Mouse (Mus musculus): Measurements from ENCODE around the gene Fbxo41. TPM values are rescaled to one million over a fixed set of nuclear protein-coding genes. Genes with fewer than 3 reads are reported as not detected.
A peak's percentile ranks its signal among the peaks of the same experiment; 100 is the strongest.
"Not testable (repeated sequence)": the region's sequence is repeated elsewhere in the genome, so short reads cannot be mapped to it uniquely, and the experiment has no call there.

Fbxo41 gene
- polyA plus RNA-seq, 1 experiment: not detected

GRCm38 (mm10) chr6:85450697-85451663, 51.8 kb downstream of the Fbxo41 start, which contains the start of gene Cct7:
Gene Cct7, plus strand, starts transcription at chr6:85451514.
- 1% methylated on average over 94 of the region's 96 CpGs for WGBS

DNA sequence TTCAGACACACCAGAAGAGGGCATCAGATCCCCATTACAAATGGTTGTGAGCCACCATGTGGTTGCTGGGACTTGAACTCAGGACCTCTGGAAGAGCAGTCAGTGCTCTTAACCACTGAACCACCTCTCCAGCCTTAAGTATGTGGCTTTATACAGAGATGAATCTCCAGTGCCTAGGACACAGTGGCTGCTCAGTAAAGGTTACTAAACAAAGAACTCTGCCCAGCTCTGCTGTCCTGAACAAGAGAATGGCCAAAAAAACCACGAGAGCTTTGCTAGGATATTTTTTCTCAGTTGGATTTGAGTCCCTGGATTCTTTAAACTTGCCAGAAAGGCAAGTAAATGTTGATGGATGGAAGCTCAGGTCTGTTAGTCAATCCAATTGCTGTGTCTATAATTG, 52.7 kb downstream of the Fbxo41 start:
- not testable (repeated sequence) for H3K4me3 ChIP-seq (replicated peaks; ENCODE audit: control insufficient read depth, low read depth, low read length); H3K27ac ChIP-seq (ENCODE audit: control insufficient read depth, insufficient read depth, low read depth, low read length, poor library complexity); H3K4me1 ChIP-seq (ENCODE audit: control insufficient read depth, insufficient read depth, low read length)
- 69% methylated on average over 1 of the region's 1 CpGs for WGBS

More at GRCm38 (mm10) chr6:85450697-85451663, 51.8 kb downstream of the Fbxo41 start, which contains the start of gene Cct7:
- peak; percentile 33; the same call in 1 of the 2 replicates for TF ChIP-seq CTCF (IDR thresholded peaks at IDR 0.05; ENCODE audit: control insufficient read depth, insufficient read depth, low read length)
- TF ChIP-seq POLR2A (IDR thresholded peaks at IDR 0.05; ENCODE audit: borderline replicate concordance, control insufficient read depth, low read depth, low read length): peak; percentile 71; the same call in 1 of the 2 replicates
- Histone ChIP-seq H3K27ac (ENCODE audit: control insufficient read depth, insufficient read depth, low read depth, low read length, poor library complexity) (peak within 1 kb of the TSS; percentile 90), H3K4me1 (ENCODE audit: control insufficient read depth, insufficient read depth, low read length) (no peaks in the 10 kb centered on the region; the same call in 1 of the 2 replicates), H3K4me3 (replicated peaks; ENCODE audit: control insufficient read depth, low read depth, low read length) (peak within 1 kb of the TSS; percentile 90)

DNA sequence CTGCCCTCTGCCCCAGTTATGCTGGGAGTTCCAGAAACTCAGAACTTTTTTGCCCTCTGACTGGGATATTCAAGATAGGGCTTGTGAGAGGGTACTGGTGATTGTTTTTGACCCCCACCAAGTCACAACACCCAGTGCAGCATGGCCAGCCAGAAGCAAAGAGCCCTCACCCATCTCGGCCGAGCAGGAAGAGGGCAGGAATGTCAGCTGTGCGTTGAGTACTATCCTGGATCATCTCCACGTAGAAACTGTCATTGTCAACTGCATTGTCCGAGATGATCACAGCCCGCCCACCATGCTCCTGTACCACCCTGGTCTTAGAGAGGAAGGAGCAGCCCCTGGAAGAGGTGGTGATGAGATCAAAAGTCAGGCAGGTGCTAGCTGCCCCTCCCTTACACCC, 55.4 kb downstream of the Fbxo41 start:
- 84% methylated on average over 6 of the region's 6 CpGs for WGBS
- no peak overlapping the region for H3K27ac ChIP-seq (ENCODE audit: control insufficient read depth, insufficient read depth, low read depth, low read length, poor library complexity)
- TF ChIP-seq CTCF (IDR thresholded peaks at IDR 0.05; ENCODE audit: control insufficient read depth, insufficient read depth, low read length): no peak
- no peak for TF ChIP-seq POLR2A (IDR thresholded peaks at IDR 0.05; ENCODE audit: borderline replicate concordance, control insufficient read depth, low read depth, low read length)

GRCm38 (mm10) chr6:85445286-85445685, 57.5 kb downstream of the Fbxo41 start:
- H3K4me3 ChIP-seq (replicated peaks; ENCODE audit: control insufficient read depth, low read depth, low read length): no peak overlapping the region
- 86% methylated on average over 5 of the region's 5 CpGs for WGBS
- TF ChIP-seq POLR2A (IDR thresholded peaks at IDR 0.05; ENCODE audit: borderline replicate concordance, control insufficient read depth, low read depth, low read length) (no peak), CTCF (IDR thresholded peaks at IDR 0.05; ENCODE audit: control insufficient read depth, insufficient read depth, low read length) (no peak)
- no peaks in the 10 kb centered on the region for H3K4me1 ChIP-seq (ENCODE audit: control insufficient read depth, insufficient read depth, low read length)
- H3K27ac ChIP-seq (ENCODE audit: control insufficient read depth, insufficient read depth, low read depth, low read length, poor library complexity): no peak overlapping the region

More for the DNA sequence above, 55.4 kb downstream of the Fbxo41 start:
- H3K4me1 ChIP-seq (ENCODE audit: control insufficient read depth, insufficient read depth, low read length): no peaks in the 10 kb centered on the region
- H3K4me3 ChIP-seq (replicated peaks; ENCODE audit: control insufficient read depth, low read depth, low read length): no peak overlapping the region

DNA sequence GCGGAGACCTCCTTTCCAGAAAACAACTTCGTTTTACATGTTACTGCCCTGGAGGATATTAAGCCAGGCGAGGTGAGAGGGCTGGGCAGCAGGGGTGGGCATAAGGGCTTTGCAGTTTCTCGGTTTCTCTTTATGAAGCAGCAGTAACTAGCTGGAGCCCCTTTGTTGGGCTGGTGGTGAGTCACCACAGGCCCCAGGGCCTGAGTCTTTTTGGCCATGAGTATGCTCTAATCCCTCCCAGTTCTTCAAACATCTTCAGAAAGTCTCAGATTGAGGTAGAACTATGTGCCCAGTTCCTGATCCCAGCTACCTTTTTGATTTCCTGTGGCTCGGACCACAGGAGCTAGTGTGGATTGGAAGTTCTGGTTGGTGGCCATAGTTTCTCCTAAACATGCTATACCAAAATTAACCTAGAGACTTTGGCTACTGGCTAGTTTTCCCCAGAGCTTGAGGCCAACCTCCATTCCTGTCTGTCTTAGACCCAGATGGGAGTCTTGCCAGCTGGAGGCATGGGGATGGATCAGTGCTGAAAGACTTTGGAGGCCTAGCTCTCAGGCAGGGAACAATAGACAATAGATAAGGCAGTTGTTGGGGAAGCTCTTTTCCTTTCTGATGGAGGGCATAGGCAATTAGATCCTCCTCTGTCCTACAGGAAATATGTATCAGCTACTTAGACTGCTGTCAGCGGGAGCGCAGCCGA, 58.4 kb downstream of the Fbxo41 start:
- H3K4me1 ChIP-seq (ENCODE audit: control insufficient read depth, insufficient read depth, low read length): no peaks in the 10 kb centered on the region
- TF ChIP-seq CTCF (IDR thresholded peaks at IDR 0.05; ENCODE audit: control insufficient read depth, insufficient read depth, low read length): no peak
- TF ChIP-seq POLR2A (IDR thresholded peaks at IDR 0.05; ENCODE audit: borderline replicate concordance, control insufficient read depth, low read depth, low read length): no peak
- no peak overlapping the region for H3K4me3 ChIP-seq (replicated peaks; ENCODE audit: control insufficient read depth, low read depth, low read length)
- WGBS: 91% methylated on average over 8 of the region's 8 CpGs
- H3K27ac ChIP-seq (ENCODE audit: control insufficient read depth, insufficient read depth, low read depth, low read length, poor library complexity): no peak overlapping the region

DNA sequence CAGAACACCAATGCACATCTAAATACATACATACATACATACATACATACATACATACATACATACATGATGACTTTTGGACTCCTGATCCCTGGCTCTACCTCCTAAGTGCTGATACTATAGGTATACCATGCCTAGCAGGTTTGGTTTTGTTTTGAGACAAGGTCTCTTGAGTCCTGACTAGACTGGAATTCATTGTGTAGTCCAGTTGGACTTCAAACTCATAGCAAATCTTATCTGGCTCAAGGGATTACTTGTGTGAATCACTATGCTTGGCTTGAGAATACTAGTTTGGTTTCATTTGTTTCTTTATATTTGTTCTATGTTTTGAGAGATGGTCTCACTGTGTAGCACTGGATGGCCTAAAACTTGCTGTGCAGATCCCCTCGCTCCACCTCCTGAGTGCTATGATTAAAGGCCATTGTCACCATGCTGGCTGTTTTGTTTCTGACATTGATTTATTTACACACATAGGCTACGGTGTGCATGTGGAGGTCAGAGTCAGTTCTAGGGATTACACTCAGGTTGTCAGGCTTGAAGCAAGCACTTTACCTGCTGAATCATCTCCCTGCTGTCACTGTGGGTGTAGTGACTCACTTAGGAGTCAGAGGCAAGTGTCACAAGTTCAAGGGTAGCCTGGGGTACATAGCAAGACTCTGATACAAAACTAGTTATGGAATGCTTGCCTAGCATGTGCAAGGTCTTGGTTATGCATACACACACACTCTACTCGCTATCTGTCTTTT, 59.1 kb downstream of the Fbxo41 start:
- H3K4me1 ChIP-seq (ENCODE audit: control insufficient read depth, insufficient read depth, low read length): no peaks in the 10 kb centered on the region
- no peak overlapping the region for H3K27ac ChIP-seq (ENCODE audit: control insufficient read depth, insufficient read depth, low read depth, low read length, poor library complexity)
- no peak for TF ChIP-seq POLR2A (IDR thresholded peaks at IDR 0.05; ENCODE audit: borderline replicate concordance, control insufficient read depth, low read depth, low read length)
- no peak for TF ChIP-seq CTCF (IDR thresholded peaks at IDR 0.05; ENCODE audit: control insufficient read depth, insufficient read depth, low read length)
- 91% methylated on average over 3 of the region's 3 CpGs for WGBS
- no peak overlapping the region for H3K4me3 ChIP-seq (replicated peaks; ENCODE audit: control insufficient read depth, low read depth, low read length)

- WGBS: 89% methylated on average over 4 of the region's 4 CpGs
- Histone ChIP-seq H3K4me3 (replicated peaks; ENCODE audit: control insufficient read depth, low read depth, low read length) (no peak overlapping the region), H3K27ac (ENCODE audit: control insufficient read depth, insufficient read depth, low read depth, low read length, poor library complexity) (no peak overlapping the region), H3K4me1 (ENCODE audit: control insufficient read depth, insufficient read depth, low read length) (peaks cover 1% of the 10 kb centered on the region; the same call in 1 of the 2 replicates)
- TF ChIP-seq CTCF (IDR thresholded peaks at IDR 0.05; ENCODE audit: control insufficient read depth, insufficient read depth, low read length) (no peak), POLR2A (IDR thresholded peaks at IDR 0.05; ENCODE audit: borderline replicate concordance, control insufficient read depth, low read depth, low read length) (no peak)
Observed at GRCm38 (mm10) chr6:85441142-85441541, 61.7 kb downstream of the Fbxo41 start.

Data from bone marrow, adult 2 months (tissue).